Mouse (Mus musculus) ovary, postnatal 14 days (tissue): ENCODE measurements at regions not wholly inside any gene's neighbourhood (a gene's known extent, or its start where the extent isn't known, plus 50 kb on each side); places are given as distances from the start of the nearest gene placed in this dataset.

ENCODE experiments used
- DNase-seq: peaks from one replicate; pipeline ENCODE4 v3.0.0; 2022; ENCODE audit warnings: low spot score

GRCm38 (mm10) chr7:37337616-37338015 is 435.8 kb downstream of the Zfp536 start:
- DNase-seq: no peak

DNA sequence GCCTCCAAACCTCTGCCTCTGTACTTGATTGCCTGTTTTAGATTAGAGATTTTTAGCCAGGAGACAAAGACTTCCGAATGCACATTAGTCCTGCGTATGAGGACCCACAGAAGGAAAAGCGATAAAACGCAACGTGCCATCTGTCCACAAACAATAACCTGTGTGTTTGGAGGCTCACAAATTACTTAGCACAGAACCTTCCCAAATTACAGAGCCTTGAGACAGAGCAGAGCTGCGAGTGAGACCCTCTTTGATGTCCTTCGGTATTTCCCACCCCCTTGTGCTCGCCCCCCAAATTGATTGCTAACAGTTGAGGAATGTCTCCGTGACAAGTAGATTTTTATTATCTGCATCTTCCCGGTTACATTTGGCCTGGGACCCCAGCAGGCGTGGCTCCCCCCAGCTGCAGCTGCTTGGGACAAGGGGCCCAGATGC is 435.4 kb downstream of the Zfp536 start:
- DNase-seq: no peak

- DNase-seq: no peak
These were observed 430.8 kb downstream of the Zfp536 start for GRCm38 (mm10) chr7:37342613-37343012.

GRCm38 (mm10) chr7:37343021-37343593 is 430.3 kb downstream of the Zfp536 start:
- no peak for DNase-seq

GRCm38 (mm10) chr7:37343691-37344233 is 429.7 kb downstream of the Zfp536 start:
- no peak for DNase-seq

DNA sequence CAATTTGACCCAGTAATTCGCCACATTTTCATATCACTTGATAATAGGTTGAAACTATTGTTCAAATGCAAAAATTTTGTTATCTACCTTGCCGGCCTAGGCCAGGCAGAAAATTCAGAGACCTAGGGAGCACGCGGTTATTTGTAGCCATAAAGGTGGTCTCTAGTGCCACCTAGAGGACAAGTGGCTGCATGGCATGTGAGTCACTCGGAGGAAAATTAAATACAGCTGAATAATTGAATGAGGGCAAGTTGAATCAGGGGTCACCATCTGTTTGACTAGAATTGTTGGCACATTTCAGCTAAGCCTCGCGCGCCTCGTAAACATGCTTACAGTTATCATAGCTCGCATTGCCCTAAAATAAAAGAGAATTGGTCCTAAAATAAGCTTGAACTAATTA is 427.4 kb downstream of the Zfp536 start:
- DNase-seq: peak; percentile 77

- peak; percentile 91 for DNase-seq
These were observed 415.6 kb downstream of the Zfp536 start for GRCm38 (mm10) chr7:37357647-37358395.

- no peak for DNase-seq
These were observed 414.9 kb downstream of the Zfp536 start for GRCm38 (mm10) chr7:37358492-37358891.

DNA sequence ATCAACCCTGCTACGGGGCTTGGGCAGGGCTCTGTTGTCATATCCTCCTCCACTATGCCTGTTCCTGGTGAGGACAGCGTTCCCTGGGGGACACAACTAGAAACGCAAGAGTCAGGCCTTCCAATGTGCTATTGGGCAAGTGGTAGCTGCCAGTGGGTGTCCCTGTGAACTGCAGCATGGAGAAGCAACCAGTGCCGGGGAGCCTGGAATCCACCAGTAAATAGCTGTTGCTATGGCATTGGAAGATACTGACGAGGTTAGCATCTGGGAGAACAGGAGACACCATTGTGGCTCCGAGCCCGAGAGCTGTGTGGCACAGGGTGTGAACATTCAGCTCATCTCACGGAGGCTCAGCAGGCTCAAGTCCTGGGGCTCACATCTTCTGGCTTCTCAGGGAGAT is 414.0 kb downstream of the Zfp536 start:
- DNase-seq: no peak

- DNase-seq: peak; percentile 34
These were observed 413.3 kb downstream of the Zfp536 start for GRCm38 (mm10) chr7:37360171-37360570.

- peak; percentile 33 for DNase-seq
These were observed 411.5 kb downstream of the Zfp536 start for GRCm38 (mm10) chr7:37361802-37362441.

DNA sequence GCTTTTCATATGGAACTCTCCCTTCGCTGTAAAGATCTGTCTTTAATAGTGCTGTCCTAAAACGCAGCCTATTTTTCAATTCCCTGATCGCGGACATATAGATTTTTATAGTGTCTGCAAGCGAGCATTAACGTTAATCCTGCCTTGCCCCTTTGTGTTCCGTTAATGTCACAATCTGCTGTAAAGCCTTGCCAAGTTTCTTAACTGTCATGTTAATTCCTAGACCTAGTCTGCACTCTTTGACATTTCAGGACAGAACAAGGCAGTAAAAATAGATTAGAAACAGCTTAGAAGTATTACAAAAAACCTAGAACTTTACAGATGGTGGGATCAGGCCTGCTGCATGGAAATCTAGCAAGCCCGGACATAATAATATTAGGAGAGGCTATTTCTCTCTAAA is 410.6 kb downstream of the Zfp536 start:
- DNase-seq: no peak

GRCm38 (mm10) chr7:37363629-37364175 is 409.7 kb downstream of the Zfp536 start:
- DNase-seq: no peak

DNA sequence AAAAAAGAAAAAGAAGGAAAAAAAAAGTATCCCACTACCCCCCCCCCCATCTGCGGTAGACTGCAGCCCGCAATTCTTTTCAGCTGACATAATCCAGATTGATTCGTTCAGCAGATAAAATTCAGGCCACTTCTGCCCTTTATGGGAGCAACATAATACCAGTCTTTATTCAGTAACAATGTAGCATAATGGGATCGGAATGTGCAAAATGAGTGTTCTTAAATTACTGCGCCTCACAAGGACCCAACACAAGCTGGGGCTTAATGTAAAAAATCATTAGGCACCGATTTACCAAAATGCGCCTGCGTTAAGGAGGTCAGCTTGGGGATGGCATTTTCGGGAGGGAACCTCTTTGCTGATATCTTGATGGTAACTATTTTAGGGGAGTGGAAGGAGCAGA is 409.2 kb downstream of the Zfp536 start:
- DNase-seq: no peak

GRCm38 (mm10) chr7:37366006-37366405 is 407.4 kb downstream of the Zfp536 start:
- no peak for DNase-seq

GRCm38 (mm10) chr7:37369698-37370097 is 403.7 kb downstream of the Zfp536 start:
- no peak for DNase-seq

- peak; percentile 62 for DNase-seq
These were observed 399.6 kb downstream of the Zfp536 start for GRCm38 (mm10) chr7:37373864-37374263.

DNA sequence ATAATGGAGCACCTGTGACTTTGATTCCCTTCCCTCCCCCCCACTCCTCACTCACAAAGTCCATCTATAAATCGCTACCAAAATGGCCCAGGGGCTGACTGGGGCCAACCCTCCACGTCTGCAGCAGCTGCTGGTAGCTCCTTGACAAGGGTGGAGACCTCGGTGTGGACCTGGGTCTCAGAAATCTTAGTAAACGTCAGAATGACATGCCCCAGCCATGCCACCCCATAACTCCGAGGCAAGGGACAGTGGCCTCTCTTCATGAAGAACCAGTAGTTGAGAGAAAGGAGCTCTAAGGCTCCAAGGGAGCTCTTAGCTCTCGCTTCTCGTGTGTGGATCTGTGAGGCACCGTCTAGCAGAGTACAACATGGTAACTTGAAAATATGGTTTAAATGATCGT is 398.4 kb downstream of the Zfp536 start:
- no peak for DNase-seq

DNA sequence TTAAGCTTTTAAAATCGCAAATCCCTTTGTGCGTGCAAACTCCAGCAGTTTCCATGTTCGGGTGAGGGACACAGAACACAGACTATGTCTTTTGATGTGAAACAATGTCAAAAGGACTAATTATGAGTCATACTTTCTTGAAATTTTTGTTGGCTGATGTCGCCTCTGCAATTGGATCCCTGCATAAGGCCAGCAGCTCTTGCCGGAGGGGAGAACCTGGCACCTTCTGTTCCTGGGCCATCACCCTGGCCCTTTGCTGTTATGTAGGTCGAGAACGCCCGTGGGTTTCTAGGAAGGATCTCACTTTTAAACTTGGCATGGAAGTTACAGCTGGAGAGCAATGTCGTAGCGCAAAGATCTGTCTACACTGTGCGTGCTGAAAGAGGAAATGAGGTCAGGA is 397.9 kb downstream of the Zfp536 start:
- no peak for DNase-seq

DNA sequence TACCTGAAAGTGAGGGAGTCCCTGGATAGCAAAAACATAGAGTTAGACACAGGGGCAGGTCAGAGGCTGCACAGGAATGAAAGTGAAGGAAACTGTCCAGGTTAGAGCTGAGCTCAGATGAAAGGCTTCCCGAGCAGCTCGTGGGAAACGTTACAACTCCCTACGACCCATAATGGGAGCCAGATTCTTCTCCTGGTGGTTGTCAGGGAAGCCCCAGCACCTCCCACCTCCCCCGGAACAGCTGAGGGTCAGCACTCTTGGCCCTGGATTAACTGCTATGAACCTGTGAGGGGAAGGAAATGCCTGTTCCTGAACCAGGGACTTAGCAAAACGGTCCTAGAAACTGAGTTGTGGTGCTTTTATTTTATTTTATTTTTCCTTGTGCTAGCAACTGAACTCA is 397.2 kb downstream of the Zfp536 start:
- no peak for DNase-seq

GRCm38 (mm10) chr7:37377889-37378521 is 395.4 kb downstream of the Zfp536 start:
- no peak for DNase-seq

- DNase-seq: no peak
These were observed 385.6 kb downstream of the Zfp536 start for GRCm38 (mm10) chr7:37387871-37388270.
